Mouse (Mus musculus): ENCODE measurements around the gene Fanci.

DNA sequence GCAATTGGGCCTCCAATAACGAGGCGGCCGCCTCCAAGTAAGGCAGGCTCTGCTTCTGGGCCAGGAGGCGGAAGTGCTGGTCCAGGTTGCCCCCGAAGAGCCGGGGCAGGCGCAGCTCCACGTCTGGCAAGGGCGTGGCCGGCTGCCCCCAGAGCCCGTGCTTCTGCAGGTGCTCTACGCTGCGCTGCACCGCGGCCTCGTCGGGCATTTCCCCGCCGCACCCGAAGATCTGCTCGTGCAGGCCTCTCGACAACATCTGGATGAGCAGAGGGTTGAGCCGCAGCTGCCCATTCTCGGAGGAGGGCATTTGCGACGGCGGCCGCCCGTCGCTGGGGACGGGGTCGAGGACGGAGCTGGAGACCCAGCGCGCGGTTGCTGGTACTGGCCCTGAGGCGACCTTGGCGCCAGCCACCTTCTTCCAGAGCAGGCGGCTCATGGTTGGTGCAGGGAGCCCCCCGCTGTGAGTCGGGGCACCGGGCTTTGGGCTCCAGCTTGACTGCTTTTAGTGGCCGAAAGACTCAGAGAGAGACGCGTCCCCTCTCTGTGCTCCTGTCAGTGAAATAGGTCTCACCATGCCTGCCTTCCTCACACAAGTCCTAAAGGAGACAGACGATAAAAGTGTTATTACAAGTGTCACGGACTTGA, 73.2 kb downstream of the Fanci start:
- TF ChIP-seq CTCF (IDR thresholded peaks at IDR 0.05; ENCODE audit: low read depth) (no peak), EP300 (optimal IDR thresholded peaks at IDR 0.05) (no peak)
